Mouse (Mus musculus) heart, embryonic 11.5 days (tissue): ENCODE results near the gene St8sia2. TPM values are rescaled to one million over a fixed set of nuclear protein-coding genes. Genes with fewer than 3 reads are reported as not detected.

Source experiments
- ATAC-seq: fragments of 200-750 bp; cut with Nextera tagmentation; replicated peaks from 2 replicates; pipeline ENCODE4 v1.8.0; 2017; ENCODE audit warnings: moderate library complexity; ENCODE audit not compliant: insufficient number of reproducible peaks, low FRiP score, low TSS enrichment
- H3K27ac ChIP-seq: fragments of 300-500 bp; sonication (generic); 2 replicates; pipeline ENCODE4 v1.5.1; 2014; ENCODE audit warnings: mild to moderate bottlenecking, low read depth, low read length
- H3K27me3 ChIP-seq: fragments of 300-500 bp; sonication (generic); 2 replicates; pipeline ENCODE4 v1.6.1; 2014; ENCODE audit warnings: mild to moderate bottlenecking, low read length, mixed read lengths; ENCODE audit not compliant: control insufficient read depth, insufficient read depth
- H3K36me3 ChIP-seq: fragments of 300-500 bp; sonication (generic); 2 replicates; pipeline ENCODE4 v1.6.1; 2014; ENCODE audit warnings: mild to moderate bottlenecking, low read length, moderate library complexity, mixed read lengths; ENCODE audit not compliant: control insufficient read depth, insufficient read depth
- H3K4me1 ChIP-seq: fragments of 300-500 bp; sonication (generic); 2 replicates; pipeline ENCODE4 v1.6.1; 2014; ENCODE audit warnings: low read length; ENCODE audit not compliant: control insufficient read depth, insufficient read depth
- H3K4me2 ChIP-seq: fragments of 300-500 bp; sonication (generic); 2 replicates; pipeline ENCODE4 v1.6.1; 2014; ENCODE audit warnings: mild to moderate bottlenecking, moderate library complexity
- H3K4me3 ChIP-seq: fragments of 300-500 bp; sonication (generic); 2 replicates; pipeline ENCODE4 v1.5.1; 2014; ENCODE audit warnings: low read depth, low read length
- H3K9ac ChIP-seq: fragments of 300-500 bp; sonication (generic); 2 replicates; pipeline ENCODE4 v1.6.1; 2014; ENCODE audit warnings: mild to moderate bottlenecking, low read depth, low read length, moderate library complexity
- H3K9me3 ChIP-seq: fragments of 300-500 bp; sonication (generic); replicated peaks from 2 replicates; pipeline ENCODE4 v1.6.1; 2016; ENCODE audit warnings: low read length; ENCODE audit not compliant: control insufficient read depth
- whole genome bisulfite sequencing: fragments of 180-500 bp; shearing (Covaris S2); extraction: QIAGEN DNeasy Blood & Tissue Kit; methylation state at CpG from one replicate; pipeline ENCODE4 v1.1.7; 2014; ENCODE audit not compliant: insufficient replicate concordance; 5-methylcytosine and 5-hydroxymethylcytosine counted together
- polyA plus RNA-seq: library from polyadenylated mRNA; unstranded; fragments of >200 nt; fragmentation: Nextera tagmentation; extraction: Ambion mirVana; gene quantifications from 2 replicates; pipeline ENCODE4 v1.2.1, GENCODE M21; 2014

Gene St8sia2
- polyA plus RNA-seq, 1 experiment from 2014 or later, result 6.5 TPM

DNA sequence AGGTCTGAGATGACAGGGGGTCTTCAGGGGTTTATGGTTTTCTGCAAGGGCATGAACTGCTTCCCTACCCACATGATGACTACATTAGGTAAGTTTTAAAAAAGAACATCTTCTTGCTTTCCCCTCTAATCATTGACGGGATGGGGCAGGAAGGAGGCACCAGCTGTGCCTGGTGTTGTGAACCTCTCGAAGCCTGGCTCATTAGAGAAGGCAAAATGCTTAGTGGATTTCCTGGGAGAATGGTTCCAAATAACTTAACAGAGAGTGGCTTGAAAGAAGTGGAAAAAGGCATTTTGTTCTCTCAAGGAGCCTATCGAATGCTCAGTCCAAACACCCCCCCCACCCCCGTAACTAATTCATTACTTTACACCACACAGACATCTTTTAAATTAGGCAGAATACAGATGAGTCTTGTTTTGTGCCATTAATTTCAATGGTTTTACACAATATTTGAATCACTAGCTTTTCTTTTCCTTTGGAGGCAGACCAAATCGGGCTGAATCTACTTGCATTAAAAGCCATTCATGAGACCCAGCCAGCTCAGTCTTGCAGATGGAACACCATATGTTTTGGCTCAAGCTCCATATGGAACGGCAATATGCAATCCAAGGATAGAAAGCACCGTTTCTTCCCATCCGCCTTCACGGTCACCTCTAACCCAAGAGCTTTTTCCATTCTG is 95.7 kb downstream of the St8sia2 start:
- whole genome bisulfite sequencing, result 80% methylated on average over 9 of the region's 9 CpGs

DNA sequence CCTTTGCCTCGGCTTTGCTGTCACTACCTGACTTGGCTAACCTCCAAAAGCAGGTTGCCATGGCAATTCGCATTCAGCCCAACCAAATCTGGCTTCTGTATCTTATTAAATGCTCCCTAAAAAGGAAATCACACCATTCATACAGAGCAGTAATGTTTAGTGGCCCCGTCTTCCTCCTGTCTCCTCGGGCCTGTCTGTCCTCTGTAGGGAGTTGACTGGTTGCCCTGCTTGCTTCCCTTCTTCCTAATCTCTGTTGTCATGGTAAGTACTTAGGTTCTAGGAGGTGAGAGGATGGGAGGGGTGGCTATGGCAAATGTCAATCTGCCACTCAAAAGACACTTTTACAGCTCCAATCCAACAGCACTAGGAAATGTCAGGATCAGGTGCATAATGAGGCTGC is 101.6 kb downstream of the St8sia2 start:
- Histone ChIP-seq H3K4me2 (no peak overlapping the region), H3K9me3 (no peaks in the 10 kb centered on the region), H3K36me3 (no peaks in the 10 kb centered on the region), H3K4me1 (peaks cover 4% of the 10 kb centered on the region; the same call in 1 of the 2 replicates), H3K4me3 (no peak overlapping the region), H3K9ac (no peak overlapping the region), H3K27me3 (no peaks in the 10 kb centered on the region), H3K27ac (no peak overlapping the region)
- no peak for ATAC-seq
- 35% methylated on average over 4 of the region's 4 CpGs for WGBS

More for the DNA sequence above, 95.7 kb downstream of the St8sia2 start:
- H3K27ac ChIP-seq, result no peak overlapping the region
- no peaks in the 10 kb centered on the region for H3K4me1 ChIP-seq
- no peak overlapping the region for H3K9ac ChIP-seq
- no peak for ATAC-seq
- H3K4me2 ChIP-seq, result no peak overlapping the region
- no peaks in the 10 kb centered on the region for H3K9me3 ChIP-seq
- H3K4me3 ChIP-seq, result no peak overlapping the region
- no peaks in the 10 kb centered on the region for H3K27me3 ChIP-seq
- H3K36me3 ChIP-seq, result no peaks in the 10 kb centered on the region

DNA sequence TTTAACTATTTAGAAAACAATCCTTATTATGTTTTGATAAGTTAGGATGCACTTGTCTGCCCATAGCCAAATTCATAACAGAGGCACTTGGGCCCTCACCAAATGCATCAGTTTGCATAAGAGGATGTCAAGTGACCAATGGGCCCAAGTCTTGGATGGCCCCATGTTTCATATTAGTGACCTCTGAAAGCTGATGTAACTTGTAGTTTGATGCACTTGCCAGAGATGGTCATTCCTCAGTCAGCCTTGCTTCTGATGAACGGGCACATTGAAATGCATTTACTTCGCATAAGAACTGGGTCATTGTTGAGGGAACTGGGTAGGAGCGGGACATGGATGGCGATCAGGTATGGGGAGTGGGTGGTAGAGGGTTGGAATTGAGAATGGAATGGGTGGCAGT is 102.6 kb downstream of the St8sia2 start:
- no peak for ATAC-seq
- Histone ChIP-seq H3K4me1 (peaks cover 4% of the 10 kb centered on the region; the same call in 1 of the 2 replicates), H3K4me2 (no peak overlapping the region), H3K27ac (no peak overlapping the region), H3K27me3 (no peaks in the 10 kb centered on the region), H3K9me3 (no peaks in the 10 kb centered on the region), H3K4me3 (no peak overlapping the region), H3K36me3 (no peaks in the 10 kb centered on the region), H3K9ac (no peak overlapping the region)
- 89% methylated on average over 4 of the region's 4 CpGs for WGBS

DNA sequence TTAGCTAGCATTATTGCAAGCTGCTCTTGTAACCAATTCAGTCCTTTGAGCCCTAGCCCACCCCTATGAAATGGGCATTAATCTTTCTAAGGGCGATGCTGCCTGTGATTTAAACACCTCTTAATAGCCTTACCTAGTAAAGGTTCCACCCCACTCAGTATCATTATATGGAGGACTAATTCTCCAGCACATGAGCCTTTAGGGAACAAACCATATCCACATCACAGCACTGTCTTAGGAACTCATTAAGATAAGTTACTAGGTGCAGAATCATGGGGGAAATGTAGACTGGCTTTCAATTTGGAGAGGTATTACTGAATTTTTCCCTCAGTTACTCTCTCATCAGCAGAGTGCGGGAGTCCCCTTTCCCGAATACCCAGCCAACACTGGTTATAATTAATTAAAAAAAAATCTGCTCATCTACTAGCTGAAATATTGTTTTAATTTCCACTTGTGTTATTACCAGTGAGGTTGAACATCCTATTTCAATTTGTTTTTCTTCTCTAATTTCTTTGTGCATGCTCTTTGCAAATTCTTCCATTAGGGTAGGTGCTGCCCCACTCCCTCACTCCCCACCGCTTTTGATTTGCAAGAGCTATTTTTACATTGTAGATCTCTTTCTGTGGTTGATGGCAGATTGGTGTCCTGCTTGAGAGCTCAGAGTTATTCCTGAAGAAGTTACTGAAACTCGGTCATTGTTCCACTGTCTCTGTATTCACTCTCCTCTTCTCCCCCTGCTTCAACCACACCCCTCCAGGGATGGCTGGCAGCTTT is 103.9 kb downstream of the St8sia2 start:
- H3K9me3 ChIP-seq, result no peaks in the 10 kb centered on the region
- no peaks in the 10 kb centered on the region for H3K36me3 ChIP-seq
- H3K4me2 ChIP-seq, result no peak overlapping the region
- no peak overlapping the region for H3K27ac ChIP-seq
- H3K27me3 ChIP-seq, result no peaks in the 10 kb centered on the region
- 63% methylated on average over 5 of the region's 5 CpGs for WGBS
- no peak overlapping the region for H3K9ac ChIP-seq
- peaks cover 4% of the 10 kb centered on the region; the same call in 1 of the 2 replicates for H3K4me1 ChIP-seq
- ATAC-seq, result no peak
- H3K4me3 ChIP-seq, result no peak overlapping the region

DNA sequence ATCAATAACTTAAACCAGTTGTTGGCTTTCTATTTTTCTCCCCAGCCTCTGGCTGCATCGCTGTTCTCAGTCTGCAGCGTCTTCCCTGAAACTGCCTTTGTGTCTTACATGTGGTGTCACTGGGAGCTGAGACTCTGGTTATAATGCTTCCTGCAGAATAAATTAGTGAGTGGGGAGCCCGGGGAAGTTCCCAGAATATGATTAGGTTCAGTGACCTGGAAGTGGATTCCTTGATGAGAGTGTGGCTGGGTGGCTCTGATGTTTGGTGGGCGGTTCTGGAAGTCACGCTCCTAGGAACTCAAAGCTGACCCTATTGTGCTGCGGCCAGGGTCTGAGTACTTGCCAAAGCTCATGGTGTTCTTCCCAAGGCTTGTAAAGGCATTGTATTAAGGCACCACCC is 119.0 kb downstream of the St8sia2 start:
- no peaks in the 10 kb centered on the region for H3K36me3 ChIP-seq
- H3K9ac ChIP-seq, result no peak overlapping the region
- H3K27me3 ChIP-seq, result no peaks in the 10 kb centered on the region
- H3K4me2 ChIP-seq, result no peak overlapping the region
- H3K27ac ChIP-seq, result no peak overlapping the region
- H3K9me3 ChIP-seq, result no peaks in the 10 kb centered on the region
- H3K4me3 ChIP-seq, result no peak overlapping the region
- WGBS, result 78% methylated on average over 6 of the region's 6 CpGs
- no peak for ATAC-seq
- no peaks in the 10 kb centered on the region for H3K4me1 ChIP-seq

DNA sequence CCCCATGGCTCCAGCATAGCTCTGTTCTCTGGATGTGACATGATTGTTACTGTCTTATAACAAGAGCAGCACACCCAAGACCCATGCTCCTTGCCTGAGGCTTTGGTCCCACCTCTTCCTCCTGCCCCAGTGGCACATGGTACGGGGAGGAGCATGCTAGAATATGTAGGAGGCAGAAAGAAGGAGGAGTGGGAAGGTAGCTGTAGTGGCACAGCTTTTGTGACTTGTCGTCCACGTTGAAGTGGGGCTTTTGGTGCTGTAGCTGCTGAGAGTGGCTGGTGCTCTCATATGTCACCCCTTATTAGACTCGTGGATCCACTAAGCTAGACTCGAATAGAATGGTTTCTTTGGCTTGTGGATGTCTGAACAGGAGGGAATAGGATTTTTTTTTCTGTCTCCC is 121.7 kb downstream of the St8sia2 start:
- no peak overlapping the region for H3K9ac ChIP-seq
- no peaks in the 10 kb centered on the region for H3K27me3 ChIP-seq
- no peak overlapping the region for H3K4me3 ChIP-seq
- H3K36me3 ChIP-seq, result no peaks in the 10 kb centered on the region
- 74% methylated on average over 5 of the region's 5 CpGs for WGBS
- H3K27ac ChIP-seq, result no peak overlapping the region
- H3K9me3 ChIP-seq, result no peaks in the 10 kb centered on the region
- H3K4me2 ChIP-seq, result no peak overlapping the region
- ATAC-seq, result no peak
- no peaks in the 10 kb centered on the region for H3K4me1 ChIP-seq

DNA sequence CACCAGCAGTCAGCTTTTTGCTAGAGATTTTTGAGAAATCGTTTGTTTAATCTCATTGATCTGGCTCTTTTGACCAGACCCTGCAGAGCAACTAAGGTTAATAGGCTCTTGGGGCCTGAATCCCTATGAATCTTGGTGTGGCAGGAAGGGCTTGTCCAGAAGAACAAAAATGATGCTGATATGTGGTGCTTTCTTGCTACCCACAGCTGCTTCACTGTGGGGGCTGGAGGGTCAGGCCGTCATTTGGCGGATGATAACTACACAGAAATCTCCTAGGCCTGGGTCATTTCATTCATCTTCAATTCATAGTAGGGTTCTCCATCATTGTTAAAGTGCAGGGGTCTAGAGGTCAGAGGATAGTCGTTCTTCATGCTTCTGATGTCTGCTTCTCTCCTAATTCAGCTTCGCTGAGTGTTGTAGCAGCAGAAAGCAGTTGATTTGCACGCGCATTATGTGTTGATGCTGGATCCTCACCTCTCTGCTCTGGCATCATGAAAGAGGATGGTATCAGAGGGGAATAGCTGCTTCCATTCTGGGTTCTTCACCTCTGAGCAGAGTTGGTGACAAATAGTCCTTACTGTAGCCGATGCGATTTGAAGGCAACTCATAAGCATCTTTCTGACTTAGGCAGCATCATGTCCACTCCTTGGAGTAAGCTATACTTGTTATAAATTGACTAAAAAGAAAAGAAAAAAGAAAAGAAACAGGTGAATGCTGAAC is 122.4 kb downstream of the St8sia2 start:
- Histone ChIP-seq H3K9me3 (no peaks in the 10 kb centered on the region), H3K27me3 (no peaks in the 10 kb centered on the region), H3K36me3 (no peaks in the 10 kb centered on the region), H3K4me3 (no peak overlapping the region), H3K4me1 (no peaks in the 10 kb centered on the region), H3K9ac (no peak overlapping the region), H3K4me2 (no peak overlapping the region), H3K27ac (no peak overlapping the region)
- WGBS, result 80% methylated on average over 9 of the region's 9 CpGs
- no peak for ATAC-seq

DNA sequence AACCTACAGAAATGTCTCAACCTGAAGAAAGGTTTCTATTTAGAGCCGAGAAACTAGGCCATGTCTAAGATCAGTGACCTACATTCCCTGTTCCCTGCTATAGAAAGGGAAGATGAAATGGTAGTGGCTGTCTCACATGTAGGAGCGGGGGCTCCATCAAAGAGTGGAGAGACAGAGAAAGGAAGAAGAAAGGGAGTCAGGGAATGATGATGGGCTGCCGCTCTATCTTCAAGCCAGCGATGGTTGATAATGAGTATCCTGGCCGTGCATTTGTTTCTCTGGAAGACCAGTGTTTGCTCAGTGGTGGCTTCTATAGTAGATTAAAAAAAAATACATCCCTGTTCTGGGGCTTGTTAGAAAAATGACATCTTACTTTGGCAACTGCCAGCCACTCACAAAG is 123.0 kb downstream of the St8sia2 start:
- no peak overlapping the region for H3K4me3 ChIP-seq
- H3K36me3 ChIP-seq, result no peaks in the 10 kb centered on the region
- H3K9ac ChIP-seq, result no peak overlapping the region
- no peaks in the 10 kb centered on the region for H3K27me3 ChIP-seq
- H3K27ac ChIP-seq, result no peak overlapping the region
- 80% methylated on average over 5 of the region's 5 CpGs for WGBS
- no peak for ATAC-seq
- no peak overlapping the region for H3K4me2 ChIP-seq
- H3K9me3 ChIP-seq, result no peaks in the 10 kb centered on the region
- H3K4me1 ChIP-seq, result no peaks in the 10 kb centered on the region
